Mouse (Mus musculus) liver, adult 2 months (tissue): ENCODE results near the gene Pde1b. TPM values are rescaled to one million over a fixed set of nuclear protein-coding genes. Genes with fewer than 3 reads are reported as not detected.

ENCODE experiments used
- DNase-seq: peaks from one replicate; pipeline ENCODE4 v3.0.0-alpha.2; 2011; ENCODE audit warnings: low read depth, low spot score; ENCODE audit errors: extremely low read depth
- H3K27ac ChIP-seq: fragments of 200-500 bp; replicated peaks from 2 replicates; pipeline ENCODE4 v1.5.1; 2012; ENCODE audit warnings: low read depth, mild to moderate bottlenecking, control low read depth, inconsistent platforms, low read length; ENCODE audit not compliant: insufficient read depth
- H3K27me3 ChIP-seq: fragments of 200-500 bp; 2 replicates; pipeline ENCODE4 v1.6.1; 2012; ENCODE audit warnings: mild to moderate bottlenecking, moderate library complexity, low read length, inconsistent platforms; ENCODE audit not compliant: control insufficient read depth, insufficient read depth
- H3K36me3 ChIP-seq: fragments of 200-500 bp; 2 replicates; pipeline ENCODE4 v1.6.1; 2012; ENCODE audit warnings: low read length, inconsistent platforms; ENCODE audit not compliant: control insufficient read depth, insufficient read depth
- H3K4me1 ChIP-seq: fragments of 200-500 bp; 2 replicates; pipeline ENCODE4 v1.6.1; 2011; ENCODE audit warnings: low read length; ENCODE audit not compliant: control insufficient read depth, insufficient read depth
- H3K4me3 ChIP-seq: fragments of 200-500 bp; 2 replicates; pipeline ENCODE4 v1.5.1; 2011; ENCODE audit warnings: low read depth, mild to moderate bottlenecking, control low read depth, low read length, moderate library complexity; ENCODE audit not compliant: insufficient read depth
- H3K79me2 ChIP-seq: fragments of 200-500 bp; 2 replicates; pipeline ENCODE4 v1.6.1; 2012; ENCODE audit warnings: inconsistent platforms, mild to moderate bottlenecking, low read length, moderate library complexity; ENCODE audit not compliant: control insufficient read depth, insufficient read depth
- H3K9ac ChIP-seq: fragments of 200-500 bp; 2 replicates; pipeline ENCODE4 v1.6.1; 2012; ENCODE audit warnings: low read depth, mild to moderate bottlenecking, control low read depth, inconsistent platforms, low read length
- CTCF ChIP-seq: fragments of 200-500 bp; IDR thresholded peaks from 2 replicates; pipeline ENCODE4 v1.5.1; 2011; ENCODE audit warnings: low read depth, low read length, control low read depth
- POLR2A ChIP-seq: fragments of 200-500 bp; IDR thresholded peaks from 2 replicates; pipeline ENCODE4 v1.6.1; 2011; ENCODE audit warnings: low read length, control low read depth; ENCODE audit not compliant: insufficient read depth; ENCODE audit errors: extremely low read depth
- WGBS: fragments of 180-500 bp; shearing (Covaris S2); methylation state at CpG from one replicate; pipeline ENCODE4 v1.1.7; 2018; 5-methylcytosine and 5-hydroxymethylcytosine counted together
- polyA plus RNA-seq: library from polyadenylated mRNA; depleted of rRNA; stranded (reverse); fragments of >200 nt; gene quantifications from 2 replicates; pipeline ENCODE4 v1.2.3, GENCODE M21; 2012; rRNA removed
- total RNA-seq: library from RNA; depleted of rRNA; stranded (reverse); fragments of >200 nt; gene quantifications from 2 replicates; pipeline ENCODE4 v1.2.3, GENCODE M21; 2014; rRNA removed

The Pde1b gene
- total and polyA plus RNA-seq, 2 experiments: 0.46 to 1.0 TPM

DNA sequence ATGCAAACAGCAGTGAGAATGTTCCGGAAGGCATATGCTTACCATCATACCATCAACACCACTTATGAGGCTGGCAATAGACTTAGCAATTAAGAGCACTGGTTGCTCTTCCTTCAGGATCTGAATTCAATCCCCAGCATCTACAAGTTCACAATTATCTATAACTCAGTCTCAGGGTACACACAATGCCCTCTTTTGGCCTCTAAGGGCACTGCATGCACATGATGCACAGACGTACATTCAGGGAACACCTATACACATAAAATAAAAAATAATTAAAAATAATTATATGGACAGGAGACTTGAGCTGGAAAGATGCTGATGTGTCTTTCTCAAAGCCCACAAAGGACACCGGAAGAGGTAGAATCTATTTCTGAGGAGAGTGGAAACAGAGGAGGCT is 45.1 kb downstream of the Pde1b start:
- Histone ChIP-seq H3K79me2 (no peaks in the 10 kb centered on the region), H3K36me3 (no peaks in the 10 kb centered on the region), H3K4me3 (no peak overlapping the region), H3K9ac (no peak overlapping the region), H3K27me3 (no peaks in the 10 kb centered on the region), H3K27ac (no peak overlapping the region), H3K4me1 (no peaks in the 10 kb centered on the region)
- WGBS: 84% methylated on average over 3 of the region's 3 CpGs
- no peak for DNase-seq
- TF ChIP-seq POLR2A: no peak
- TF ChIP-seq CTCF: no peak

DNA sequence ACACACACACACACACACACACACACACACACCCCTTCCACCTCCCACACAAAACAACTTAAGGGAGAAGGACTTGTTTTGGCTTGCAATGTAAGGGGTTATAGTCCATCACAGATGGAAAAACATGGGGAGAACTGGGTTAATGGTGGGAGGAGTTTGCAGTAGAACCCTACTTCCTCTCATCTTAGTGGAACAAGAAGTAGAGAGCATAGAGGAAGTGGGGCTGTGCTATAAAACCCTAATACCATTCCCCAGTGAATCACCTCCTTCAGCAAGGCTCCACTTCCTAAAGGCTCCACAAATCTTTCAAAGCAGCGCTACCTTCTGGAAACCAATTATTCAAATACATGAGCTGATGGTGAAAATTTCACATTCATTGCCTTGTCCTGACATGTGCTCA is 46.6 kb downstream of the Pde1b start:
- no peak overlapping the region for H3K4me3 ChIP-seq
- DNase-seq: peak; percentile 9
- H3K4me1 ChIP-seq: no peaks in the 10 kb centered on the region
- TF ChIP-seq CTCF (no peak), POLR2A (no peak)
- H3K79me2 ChIP-seq: no peaks in the 10 kb centered on the region
- no peak overlapping the region for H3K9ac ChIP-seq
- H3K27ac ChIP-seq: no peak overlapping the region
- H3K27me3 ChIP-seq: no peaks in the 10 kb centered on the region
- 89% methylated on average over 1 of the region's 1 CpGs for WGBS
- H3K36me3 ChIP-seq: no peaks in the 10 kb centered on the region

DNA sequence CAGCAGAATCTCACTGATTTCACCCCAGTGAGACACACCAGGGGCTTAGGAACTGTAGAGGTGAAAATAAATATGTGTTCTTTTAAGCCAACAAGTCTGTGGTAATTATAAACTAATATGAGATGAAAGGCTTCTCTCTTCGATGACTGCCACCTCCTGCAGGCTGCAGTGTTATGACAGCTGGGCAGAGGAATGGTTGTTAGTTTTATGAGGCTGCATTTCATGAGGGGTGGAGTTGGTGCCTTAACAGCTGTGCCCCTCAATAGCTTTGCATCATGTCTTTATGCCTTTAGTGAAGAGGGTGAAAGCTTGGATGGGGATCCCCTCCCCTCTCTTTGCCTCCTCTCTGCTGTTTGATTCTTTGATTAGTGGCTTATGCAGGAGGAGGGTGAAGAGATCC is 48.2 kb downstream of the Pde1b start:
- no peak overlapping the region for H3K27ac ChIP-seq
- WGBS: 28% methylated on average over 1 of the region's 1 CpGs

DNA sequence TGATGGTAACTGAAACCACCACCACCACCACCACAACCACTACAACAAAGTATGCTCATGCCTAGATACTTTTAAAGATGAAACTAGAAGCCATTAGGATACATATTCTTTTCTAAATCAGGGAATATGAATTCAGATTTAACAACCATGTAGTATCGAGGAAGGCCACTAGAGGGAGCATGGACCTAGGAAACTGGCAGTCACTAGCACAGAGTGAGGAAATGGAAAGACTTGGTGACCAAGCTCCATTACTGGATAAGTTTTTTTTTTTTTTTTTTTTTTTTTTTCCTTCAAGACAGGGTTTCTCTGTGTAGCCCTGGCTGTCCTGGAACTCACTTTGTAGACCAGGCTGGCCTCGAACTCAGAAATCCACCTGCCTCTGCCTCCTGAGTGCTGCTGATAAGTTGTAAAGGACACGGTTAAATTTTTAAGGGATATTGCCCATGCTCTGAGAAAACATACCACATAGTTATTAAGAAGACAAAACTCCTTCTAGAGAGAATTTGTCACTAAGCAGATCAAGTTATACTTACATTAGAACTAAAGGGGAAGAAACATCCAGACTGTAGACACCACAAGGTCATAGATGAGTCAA is 49.4 kb downstream of the Pde1b start:
- H3K36me3 ChIP-seq: no peaks in the 10 kb centered on the region
- 44% methylated on average over 3 of the region's 3 CpGs for WGBS
- H3K79me2 ChIP-seq: no peaks in the 10 kb centered on the region
- H3K27ac ChIP-seq: no peak overlapping the region
- H3K4me3 ChIP-seq: no peak overlapping the region
- no peak overlapping the region for H3K9ac ChIP-seq
- peak; percentile 41 for DNase-seq
- no peaks in the 10 kb centered on the region for H3K4me1 ChIP-seq
- TF ChIP-seq POLR2A: no peak
- peak; percentile 55 for TF ChIP-seq CTCF
- H3K27me3 ChIP-seq: no peaks in the 10 kb centered on the region

More for the DNA sequence above, 48.2 kb downstream of the Pde1b start:
- H3K36me3 ChIP-seq: no peaks in the 10 kb centered on the region
- no peak overlapping the region for H3K9ac ChIP-seq
- no peaks in the 10 kb centered on the region for H3K4me1 ChIP-seq
- no peaks in the 10 kb centered on the region for H3K27me3 ChIP-seq
- no peak for DNase-seq
- H3K79me2 ChIP-seq: no peaks in the 10 kb centered on the region
- no peak overlapping the region for H3K4me3 ChIP-seq
- TF ChIP-seq POLR2A: no peak
- TF ChIP-seq CTCF: no peak

DNA sequence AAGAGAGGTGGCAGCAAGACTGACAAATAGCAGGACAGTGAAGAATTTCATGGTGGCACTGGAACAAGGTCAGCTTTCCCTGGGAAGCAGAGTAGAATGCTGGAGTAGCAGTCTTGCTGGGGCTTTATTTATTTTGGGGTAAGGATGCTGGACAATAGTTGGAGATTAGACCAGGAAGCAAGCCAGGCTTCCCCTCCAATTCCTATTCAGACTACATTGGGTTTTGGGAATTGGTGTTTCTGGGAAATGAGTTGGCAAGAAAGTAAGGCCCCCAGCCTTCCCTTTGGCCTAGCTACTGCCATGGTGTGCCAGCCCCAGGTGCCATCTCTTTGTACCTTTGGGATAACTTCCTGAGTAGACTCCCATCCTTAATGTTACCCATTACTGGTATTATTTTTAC is 62.1 kb downstream of the Pde1b start, which contains the start of gene Glycam1:
Glycam1 (minus strand) TSS at position 101 of the 400 bp plus-strand sequence.
- no peak within 1 kb of the TSS for H3K9ac ChIP-seq
- H3K27ac ChIP-seq: no peak within 1 kb of the TSS

More for the DNA sequence above, 62.1 kb downstream of the Pde1b start, which contains the start of gene Glycam1:
- no peak within 1 kb of the TSS for H3K4me3 ChIP-seq
- H3K27me3 ChIP-seq: no peaks in the 10 kb centered on the region
- no peaks in the 10 kb centered on the region for H3K79me2 ChIP-seq
- no peaks in the 10 kb centered on the region for H3K4me1 ChIP-seq
- DNase-seq: no peak
- H3K36me3 ChIP-seq: no peaks in the 10 kb centered on the region
- TF ChIP-seq POLR2A (no peak), CTCF (no peak)

Other genes starting within 250 kb of the Pde1b start
- 0.40 and 0.74 TPM in 2 replicates for gene Nfe2, start 244.6 kb upstream of the Pde1b start, total RNA-seq
- gene Nfe2, start 244.6 kb upstream of the Pde1b start, polyA plus RNA-seq: 2.3 and 4.9 TPM in 2 replicates
- 55.9 and 73.0 TPM in 2 replicates for gene Copz1, start 230.3 kb upstream of the Pde1b start, total RNA-seq
- gene Copz1, start 230.3 kb upstream of the Pde1b start, polyA plus RNA-seq: 131 and 142 TPM in 2 replicates
- 0.07 and 0.09 TPM in 2 replicates for gene Gpr84, start 192.4 kb upstream of the Pde1b start, total RNA-seq
- 0.12 and 0.19 TPM in 2 replicates for gene Gpr84, start 192.4 kb upstream of the Pde1b start, polyA plus RNA-seq
- gene Zfp385a, start 162.9 kb upstream of the Pde1b start, total RNA-seq: 0.92 and 2.1 TPM in 2 replicates
- 14.9 and 17.1 TPM in 2 replicates for gene Zfp385a, start 162.9 kb upstream of the Pde1b start, polyA plus RNA-seq
- 3.0 and 5.4 TPM in 2 replicates for gene Itga5, start 136.3 kb upstream of the Pde1b start, total RNA-seq
- gene Itga5, start 136.3 kb upstream of the Pde1b start, polyA plus RNA-seq: 18.0 and 28.1 TPM in 2 replicates
- gene Gtsf1, start 72.6 kb upstream of the Pde1b start, total RNA-seq: not detected in 2 replicates
- gene Gtsf1, start 72.6 kb upstream of the Pde1b start, polyA plus RNA-seq: not detected in 2 replicates
- not detected in 2 replicates for gene Gtsf2, start 54.6 kb upstream of the Pde1b start, total RNA-seq
- gene Gtsf2, start 54.6 kb upstream of the Pde1b start, polyA plus RNA-seq: not detected in 2 replicates
- 6.2 and 6.3 TPM in 2 replicates for gene Nckap1l, start 49.2 kb upstream of the Pde1b start, total RNA-seq
- 1.1 and 2.2 TPM in 2 replicates for gene Nckap1l, start 49.2 kb upstream of the Pde1b start, polyA plus RNA-seq
- 0.09 TPM in 1 of 2 replicates, not detected in the other for gene Ppp1r1a, start 35.0 kb downstream of the Pde1b start, total RNA-seq
- gene Ppp1r1a, start 35.0 kb downstream of the Pde1b start, polyA plus RNA-seq: not detected in 2 replicates
- gene Glycam1, start 62.0 kb downstream of the Pde1b start, total RNA-seq: not detected in 2 replicates
- not detected in 2 replicates for gene Glycam1, start 62.0 kb downstream of the Pde1b start, polyA plus RNA-seq